ENCODE assay signal across 8 mouse cellular contexts in genomic region chr13:19618841-19619215, GRCm38 (mm10). TPM values are rescaled to one million over a fixed set of nuclear protein-coding genes. Genes with fewer than 3 reads are reported as not detected.
A peak's percentile ranks its signal among the peaks of the same experiment; 100 is the strongest.
DNase-seq lines count a peak whose midpoint lies in the region; ATAC-seq lines count a peak whose summit lies in the region.

No protein-coding gene starts in this region.

- 10% methylated on average over 5 of the region's 5 CpGs for WGBS in lung, embryonic 15.5 days
- WGBS in heart, embryonic 14.5 days = 5% methylated on average over 5 of the region's 5 CpGs
- WGBS in liver, embryonic 16.5 days (ENCODE audit: insufficient replicate concordance) = 7% methylated on average over 5 of the region's 5 CpGs

- peak overlapping the region; percentile 67 for H3K4me3 ChIP-seq in lung, embryonic 15.5 days
- peak overlapping the region; percentile 57 to 86 for H3K4me3 ChIP-seq in heart, embryonic 14.5 days (ENCODE audit: control insufficient read depth in 1 of 2, insufficient read depth in 1 of 2, low read depth in 1 of 2, low read length in 2 of 2)
- H3K4me3 ChIP-seq in liver, embryonic 16.5 days (ENCODE audit: low read depth, low read length) = peak overlapping the region; percentile 77

- H3K4me2 ChIP-seq in lung, embryonic 15.5 days = peak overlapping the region; percentile 98
- H3K4me2 ChIP-seq in heart, embryonic 14.5 days (ENCODE audit: low read length) = peak overlapping the region; percentile 95
- H3K4me2 ChIP-seq in liver, embryonic 16.5 days (ENCODE audit: low read depth, low read length) = peak overlapping the region; percentile 94

- H3K27me3 ChIP-seq in lung, embryonic 15.5 days = peaks cover 7% of the 10 kb centered on the region; the same call in 1 of the 2 replicates
- peaks cover 8% of the 10 kb centered on the region for H3K27me3 ChIP-seq in heart, embryonic 14.5 days (ENCODE audit: control insufficient read depth, insufficient read depth, low read length)
- peaks cover 9% of the 10 kb centered on the region for H3K27me3 ChIP-seq in liver, embryonic 16.5 days (ENCODE audit: control insufficient read depth, insufficient read depth, low read depth, low read length)

- no peak overlapping the region for H3K27ac ChIP-seq in lung, embryonic 15.5 days
- peak overlapping the region; percentile 66 to 83; a peak in 3 of 4 replicates for H3K27ac ChIP-seq in heart, embryonic 14.5 days (replicated peaks in 1 of 2; ENCODE audit: control insufficient read depth in 1 of 2, insufficient read depth in 1 of 2, low read depth in 2 of 2, low read length in 2 of 2)
- H3K27ac ChIP-seq in liver, embryonic 16.5 days (ENCODE audit: low read length) = peak overlapping the region; percentile 68

- peaks cover 12% of the 10 kb centered on the region; the same call in 1 of the 2 replicates for H3K4me1 ChIP-seq in lung, embryonic 15.5 days
- peaks cover 2 to 14% of the 10 kb centered on the region in 2 experiments; a peak in 3 of 4 replicates for H3K4me1 ChIP-seq in heart, embryonic 14.5 days (ENCODE audit: control insufficient read depth in 2 of 2, insufficient read depth in 2 of 2, low read length in 2 of 2)
- peaks cover 14% of the 10 kb centered on the region for H3K4me1 ChIP-seq in liver, embryonic 16.5 days (ENCODE audit: control insufficient read depth, low read depth, low read length)

- ATAC-seq in lung, embryonic 15.5 days (ENCODE audit: borderline replicate concordance, extremely low read depth, low FRiP score, low TSS enrichment) = peak; percentile 35; the same call in 1 of the 2 replicates
- peak; percentile 41; the same call in 1 of the 2 replicates for ATAC-seq in heart, embryonic 14.5 days (ENCODE audit: insufficient number of reproducible peaks, insufficient read depth, low FRiP score, low read depth)
- ATAC-seq in liver, embryonic 16.5 days (ENCODE audit: low read depth) = peak; percentile 65

- peak overlapping the region; percentile 82 for H3K9ac ChIP-seq in lung, embryonic 15.5 days
- peak overlapping the region; percentile 84 for H3K9ac ChIP-seq in heart, embryonic 14.5 days (ENCODE audit: low read length)
- H3K9ac ChIP-seq in liver, embryonic 16.5 days (ENCODE audit: low read depth, low read length) = peak overlapping the region; percentile 83

- no peaks in the 10 kb centered on the region for H3K36me3 ChIP-seq in lung, embryonic 15.5 days
- H3K36me3 ChIP-seq in heart, embryonic 14.5 days (ENCODE audit: control insufficient read depth, insufficient read depth, low read length) = no peaks in the 10 kb centered on the region
- no peaks in the 10 kb centered on the region for H3K36me3 ChIP-seq in liver, embryonic 16.5 days (ENCODE audit: control insufficient read depth, insufficient read depth)

- DNase-seq in lung, postnatal 14 days = no peak
- peak; percentile 41 for DNase-seq in c-Kit-positive CD71-positive TER-119-positive erythroid progenitor cells, embryonic 14.5 days (ENCODE audit: low spot score)
- no peak for DNase-seq in right cerebral cortex, postnatal 36 days (ENCODE audit: low spot score in 2 of 2)
- no peak for DNase-seq in ovary, adult 18-20 months (ENCODE audit: low spot score)
- DNase-seq in retina, embryonic 14.5 days (ENCODE audit: low spot score) = no peak

- H3K9me3 ChIP-seq in lung, embryonic 15.5 days = no peaks in the 10 kb centered on the region
- H3K9me3 ChIP-seq in heart, embryonic 14.5 days (ENCODE audit: control insufficient read depth, low read length) = no peaks in the 10 kb centered on the region
- no peaks in the 10 kb centered on the region for H3K9me3 ChIP-seq in liver, embryonic 16.5 days (replicated peaks; ENCODE audit: control insufficient read depth, low read length)

RNA-seq across cellular contexts. Expression of gene Epdr1, which starts 0.9 kb away (rescaled TPM):
- polyA plus RNA-seq in lung, embryonic 15.5 days (2015; fragmentation: Nextera tagmentation; extraction: Ambion mirVana) = 24.5 and 25.1 TPM in 2 replicates
- 35.5 and 35.9 TPM in 2 replicates for polyA plus RNA-seq in heart, embryonic 14.5 days (2014; fragmentation: Nextera tagmentation; extraction: Ambion mirVana)
- 9.5 and 10.4 TPM in 2 replicates for polyA plus RNA-seq in liver, embryonic 16.5 days (2015; fragmentation: Nextera tagmentation; extraction: Ambion mirVana)

RNA-seq across cellular contexts. Expression of gene Sfrp4, which starts 4.1 kb away (rescaled TPM):
- polyA plus RNA-seq in lung, embryonic 15.5 days (2015; fragmentation: Nextera tagmentation; extraction: Ambion mirVana) = 0.62 and 0.67 TPM in 2 replicates
- 0.46 and 0.72 TPM in 2 replicates for polyA plus RNA-seq in heart, embryonic 14.5 days (2014; fragmentation: Nextera tagmentation; extraction: Ambion mirVana)
- polyA plus RNA-seq in liver, embryonic 16.5 days (2015; fragmentation: Nextera tagmentation; extraction: Ambion mirVana) = 0.22 and 0.40 TPM in 2 replicates
